Mouse (Mus musculus): ENCODE results near the gene Wfdc1. TPM values are rescaled to one million over a fixed set of nuclear protein-coding genes. Genes with fewer than 3 reads are reported as not detected.
A peak's percentile ranks its signal among the peaks of the same experiment; 100 is the strongest.

The Wfdc1 gene
- polyA plus RNA-seq (2014; fragmentation: Nextera tagmentation; extraction: Ambion mirVana): 5.7 and 14.3 TPM in 2 replicates

DNA sequence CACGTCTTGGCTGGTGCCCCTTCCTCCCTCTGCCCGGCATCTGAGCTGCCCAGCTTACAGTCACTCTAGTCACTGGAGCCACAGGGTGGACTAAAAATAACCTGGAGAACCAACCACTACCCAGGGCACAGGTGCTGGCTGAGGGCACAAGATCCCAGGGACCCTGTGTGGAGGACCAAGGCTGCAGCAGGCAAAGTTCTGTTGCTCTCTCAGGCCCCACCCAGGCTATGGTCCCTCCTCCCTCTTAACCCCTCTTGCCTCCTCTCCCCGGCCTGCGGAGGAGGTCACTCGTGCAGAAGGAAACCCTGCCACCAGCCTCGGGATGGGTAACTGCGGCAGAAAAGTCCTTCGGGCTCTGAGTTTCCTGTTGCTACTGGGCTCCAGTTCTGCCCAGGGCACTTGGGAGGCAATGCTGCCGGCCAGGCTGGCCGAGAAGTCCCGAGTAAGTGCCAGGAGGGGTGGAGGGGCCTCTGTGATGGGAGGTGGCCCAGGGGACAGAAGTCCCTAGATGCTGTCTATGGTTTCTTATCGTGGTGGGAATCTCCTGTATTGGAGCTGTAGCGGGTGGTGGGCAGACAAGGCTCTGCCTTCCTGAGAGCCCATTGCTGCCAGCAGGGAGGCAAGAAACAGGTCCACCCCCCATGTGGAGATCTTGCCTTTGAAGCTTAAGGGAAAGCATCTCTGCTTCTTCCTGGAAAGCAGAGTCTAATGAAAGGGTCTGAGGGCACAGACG is at the start of gene Wfdc1:
Gene Wfdc1, plus strand, starts transcription at position 147 of the 733 bp plus-strand sequence.
- Histone ChIP-seq H3K27me3 (ENCODE audit: control insufficient read depth, insufficient read depth, low read length) (no peaks in the 10 kb centered on the region), H3K4me1 (ENCODE audit: control insufficient read depth, insufficient read depth, low read length) (no peaks in the 10 kb centered on the region; the same call in 1 of the 2 replicates), H3K36me3 (replicated peaks; ENCODE audit: control insufficient read depth, insufficient read depth, low read depth, low read length) (no peaks in the 10 kb centered on the region), H3K9me3 (replicated peaks; ENCODE audit: control insufficient read depth, low read length) (no peaks in the 10 kb centered on the region), H3K4me2 (ENCODE audit: low read depth, low read length) (no peak within 1 kb of the TSS), H3K4me3 (ENCODE audit: low read depth, low read length) (no peak within 1 kb of the TSS), H3K27ac (replicated peaks; ENCODE audit: low read depth, low read length) (no peak within 1 kb of the TSS), H3K9ac (replicated peaks; ENCODE audit: low read length) (no peak within 1 kb of the TSS)
- 16% methylated on average over 14 of the region's 14 CpGs for WGBS
- no peak for ATAC-seq (replicated peaks; ENCODE audit: insufficient number of reproducible peaks, low FRiP score, low TSS enrichment, low read depth)
- no peak for DNase-seq (ENCODE audit: low spot score)

DNA sequence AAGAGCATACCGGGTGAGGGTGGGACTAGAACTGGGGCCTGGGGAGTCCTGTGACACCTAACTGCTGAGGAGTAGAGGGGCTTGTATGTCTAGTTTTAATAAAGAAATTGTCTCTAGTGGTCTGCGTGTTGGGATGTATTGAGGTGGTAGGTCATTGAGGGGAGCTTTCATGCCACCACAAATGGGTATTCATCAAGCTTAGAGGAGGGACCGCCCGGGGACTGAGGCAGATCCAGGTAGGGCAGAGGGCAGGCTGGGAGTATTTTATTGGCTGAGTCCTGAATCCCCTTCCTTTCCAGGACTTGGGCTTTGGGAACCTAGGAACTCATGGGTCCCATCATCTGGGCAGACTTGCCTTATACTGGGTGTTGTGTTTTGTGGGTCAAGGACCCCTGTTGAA is 49.4 kb upstream of the Wfdc1 start:
- ATAC-seq (replicated peaks; ENCODE audit: insufficient number of reproducible peaks, low FRiP score, low TSS enrichment, low read depth) (no peak), DNase-seq (ENCODE audit: low spot score) (no peak)
- Histone ChIP-seq H3K27me3 (ENCODE audit: control insufficient read depth, insufficient read depth, low read length) (no peaks in the 10 kb centered on the region), H3K4me2 (ENCODE audit: low read depth, low read length) (no peak overlapping the region), H3K27ac (replicated peaks; ENCODE audit: low read depth, low read length) (no peak overlapping the region), H3K9me3 (replicated peaks; ENCODE audit: control insufficient read depth, low read length) (no peaks in the 10 kb centered on the region), H3K36me3 (replicated peaks; ENCODE audit: control insufficient read depth, insufficient read depth, low read depth, low read length) (no peaks in the 10 kb centered on the region), H3K9ac (replicated peaks; ENCODE audit: low read length) (no peak overlapping the region), H3K4me3 (ENCODE audit: low read depth, low read length) (no peak overlapping the region), H3K4me1 (ENCODE audit: control insufficient read depth, insufficient read depth, low read length) (no peaks in the 10 kb centered on the region)
- 88% methylated on average over 4 of the region's 4 CpGs for WGBS

DNA sequence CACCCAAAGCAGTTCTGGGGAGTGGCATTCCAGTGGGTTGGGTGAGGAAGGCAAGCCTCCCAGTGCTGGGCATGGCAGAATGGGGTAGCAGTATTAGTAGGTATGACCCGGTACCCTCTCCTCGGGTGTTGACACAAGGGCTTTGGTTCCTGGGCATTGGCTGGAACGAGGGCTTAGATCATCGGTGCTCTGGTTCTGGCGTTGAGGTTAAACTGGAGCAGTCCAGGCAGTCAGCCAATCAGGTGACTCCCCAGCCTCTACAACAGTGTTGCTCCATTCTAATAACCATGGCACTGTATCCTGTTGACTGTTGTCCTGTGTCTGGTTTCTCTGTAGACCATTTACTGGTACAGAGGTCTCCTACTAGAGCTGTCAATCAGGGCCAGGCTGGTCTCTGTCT is 48.6 kb upstream of the Wfdc1 start:
- no peak for DNase-seq (ENCODE audit: low spot score)
- WGBS: 83% methylated on average over 5 of the region's 5 CpGs

DNA sequence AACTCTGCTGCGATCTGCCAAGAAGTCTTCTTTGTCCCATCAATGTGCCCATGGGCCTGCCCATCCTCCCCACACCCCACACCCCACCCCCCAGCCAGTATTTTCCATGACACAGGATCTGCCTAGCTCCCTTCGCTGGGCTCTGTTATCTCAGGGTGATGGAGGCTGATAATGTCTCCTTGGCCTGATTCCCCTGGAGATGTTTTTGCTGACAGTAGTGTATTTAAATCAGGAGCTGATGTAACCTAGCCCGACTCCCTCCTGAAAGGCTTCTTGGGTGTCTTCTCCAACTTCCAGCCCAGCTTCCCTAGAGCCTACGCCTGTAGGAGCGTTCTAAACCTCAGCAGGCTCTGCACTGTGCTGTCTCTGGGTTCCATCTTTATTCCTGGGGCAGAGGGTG is 47.3 kb upstream of the Wfdc1 start:
- H3K9ac ChIP-seq (replicated peaks; ENCODE audit: low read length): no peak overlapping the region
- no peak overlapping the region for H3K27ac ChIP-seq (replicated peaks; ENCODE audit: low read depth, low read length)
- no peaks in the 10 kb centered on the region for H3K36me3 ChIP-seq (replicated peaks; ENCODE audit: control insufficient read depth, insufficient read depth, low read depth, low read length)
- 66% methylated on average over 5 of the region's 5 CpGs for WGBS
- H3K4me3 ChIP-seq (ENCODE audit: low read depth, low read length): no peak overlapping the region
- no peak overlapping the region for H3K4me2 ChIP-seq (ENCODE audit: low read depth, low read length)
- no peak for ATAC-seq (replicated peaks; ENCODE audit: insufficient number of reproducible peaks, low FRiP score, low TSS enrichment, low read depth)
- no peaks in the 10 kb centered on the region for H3K4me1 ChIP-seq (ENCODE audit: control insufficient read depth, insufficient read depth, low read length)
- DNase-seq (ENCODE audit: low spot score): no peak
- no peaks in the 10 kb centered on the region for H3K9me3 ChIP-seq (replicated peaks; ENCODE audit: control insufficient read depth, low read length)
- no peaks in the 10 kb centered on the region for H3K27me3 ChIP-seq (ENCODE audit: control insufficient read depth, insufficient read depth, low read length)

More for the DNA sequence above, 48.6 kb upstream of the Wfdc1 start:
- no peak for ATAC-seq (replicated peaks; ENCODE audit: insufficient number of reproducible peaks, low FRiP score, low TSS enrichment, low read depth)
- H3K36me3 ChIP-seq (replicated peaks; ENCODE audit: control insufficient read depth, insufficient read depth, low read depth, low read length): no peaks in the 10 kb centered on the region
- no peaks in the 10 kb centered on the region for H3K9me3 ChIP-seq (replicated peaks; ENCODE audit: control insufficient read depth, low read length)
- no peaks in the 10 kb centered on the region for H3K27me3 ChIP-seq (ENCODE audit: control insufficient read depth, insufficient read depth, low read length)
- no peak overlapping the region for H3K9ac ChIP-seq (replicated peaks; ENCODE audit: low read length)
- no peak overlapping the region for H3K27ac ChIP-seq (replicated peaks; ENCODE audit: low read depth, low read length)
- no peaks in the 10 kb centered on the region for H3K4me1 ChIP-seq (ENCODE audit: control insufficient read depth, insufficient read depth, low read length)
- H3K4me3 ChIP-seq (ENCODE audit: low read depth, low read length): no peak overlapping the region
- no peak overlapping the region for H3K4me2 ChIP-seq (ENCODE audit: low read depth, low read length)

DNA sequence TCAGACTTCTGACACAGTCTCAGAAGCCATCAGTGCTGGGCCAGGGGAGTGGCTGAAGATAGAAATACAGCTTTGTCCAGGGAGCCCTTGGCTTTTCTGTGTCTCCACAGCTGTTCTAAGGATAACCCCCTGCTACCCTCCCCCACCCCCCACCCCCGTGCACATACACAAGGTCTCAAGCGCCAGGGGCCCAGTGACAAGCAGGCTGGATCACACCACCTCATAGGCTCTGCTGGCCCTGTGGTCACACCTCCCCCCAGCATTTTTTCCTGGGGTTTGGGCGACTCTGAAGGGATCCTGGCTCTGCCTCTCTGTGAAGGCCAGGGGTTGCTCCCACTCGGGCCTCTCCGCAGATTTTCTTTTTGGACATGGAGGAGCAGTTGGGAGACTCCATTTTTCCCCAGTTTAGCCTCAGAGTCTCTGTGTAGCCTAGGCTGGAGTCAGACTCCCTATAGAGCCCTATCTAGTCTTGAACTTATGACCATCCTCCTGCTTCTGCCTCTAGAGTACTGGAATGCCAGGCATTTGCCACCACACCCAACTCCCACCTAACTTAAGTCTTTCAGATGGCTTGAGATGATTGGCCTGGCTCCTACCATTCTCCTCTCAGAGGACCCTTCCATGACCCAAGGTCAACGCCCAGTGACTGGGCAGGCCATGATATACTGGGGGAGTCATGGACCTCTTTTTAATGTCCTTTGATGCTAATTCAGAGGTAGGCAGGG is 45.9 kb upstream of the Wfdc1 start:
- DNase-seq (ENCODE audit: low spot score) (no peak), ATAC-seq (replicated peaks; ENCODE audit: insufficient number of reproducible peaks, low FRiP score, low TSS enrichment, low read depth) (no peak)
- no peak overlapping the region for H3K9ac ChIP-seq (replicated peaks; ENCODE audit: low read length)
- no peaks in the 10 kb centered on the region for H3K36me3 ChIP-seq (replicated peaks; ENCODE audit: control insufficient read depth, insufficient read depth, low read depth, low read length)
- H3K4me3 ChIP-seq (ENCODE audit: low read depth, low read length): no peak overlapping the region
- no peak overlapping the region for H3K4me2 ChIP-seq (ENCODE audit: low read depth, low read length)
- no peak overlapping the region for H3K27ac ChIP-seq (replicated peaks; ENCODE audit: low read depth, low read length)
- no peaks in the 10 kb centered on the region for H3K9me3 ChIP-seq (replicated peaks; ENCODE audit: control insufficient read depth, low read length)
- H3K27me3 ChIP-seq (ENCODE audit: control insufficient read depth, insufficient read depth, low read length): no peaks in the 10 kb centered on the region
- no peaks in the 10 kb centered on the region for H3K4me1 ChIP-seq (ENCODE audit: control insufficient read depth, insufficient read depth, low read length)
- 68% methylated on average over 6 of the region's 6 CpGs for WGBS

DNA sequence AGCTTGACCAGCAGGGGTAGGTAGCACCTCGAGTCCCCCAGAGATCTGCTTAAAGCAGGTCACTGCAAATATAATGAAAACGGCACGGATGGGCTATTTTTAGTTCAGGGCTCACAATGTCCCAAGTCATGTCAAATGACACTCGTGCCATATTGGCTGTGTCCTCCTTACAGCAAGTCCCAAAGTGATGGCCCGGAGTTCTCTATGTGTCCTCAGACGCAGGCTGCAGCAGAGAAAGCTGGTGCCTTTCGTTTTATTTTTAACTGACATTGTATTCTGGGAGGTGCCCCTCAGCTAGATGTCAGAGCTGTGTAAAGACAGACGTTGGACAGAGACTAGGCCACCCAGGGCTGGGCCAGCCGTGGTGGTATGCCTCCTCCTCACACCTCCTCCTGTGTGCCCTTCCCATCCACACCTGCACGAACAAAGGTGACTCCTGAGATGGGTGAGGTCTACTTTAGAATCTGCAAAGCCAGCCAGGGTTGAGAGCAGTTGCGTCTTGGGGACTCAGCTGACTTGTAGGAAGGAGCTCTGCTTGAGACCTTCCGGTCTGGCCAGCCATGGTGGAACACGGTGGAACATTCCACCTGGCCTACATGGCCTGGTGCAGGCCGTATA is 45.2 kb upstream of the Wfdc1 start:
- H3K4me2 ChIP-seq (ENCODE audit: low read depth, low read length): no peak overlapping the region
- H3K27ac ChIP-seq (replicated peaks; ENCODE audit: low read depth, low read length): no peak overlapping the region
- WGBS: 87% methylated on average over 14 of the region's 14 CpGs
- no peaks in the 10 kb centered on the region for H3K4me1 ChIP-seq (ENCODE audit: control insufficient read depth, insufficient read depth, low read length)
- H3K9me3 ChIP-seq (replicated peaks; ENCODE audit: control insufficient read depth, low read length): no peaks in the 10 kb centered on the region
- DNase-seq (ENCODE audit: low spot score) (no peak), ATAC-seq (replicated peaks; ENCODE audit: insufficient number of reproducible peaks, low FRiP score, low TSS enrichment, low read depth) (no peak)
- no peaks in the 10 kb centered on the region for H3K27me3 ChIP-seq (ENCODE audit: control insufficient read depth, insufficient read depth, low read length)
- H3K9ac ChIP-seq (replicated peaks; ENCODE audit: low read length): no peak overlapping the region
- no peak overlapping the region for H3K4me3 ChIP-seq (ENCODE audit: low read depth, low read length)
- no peaks in the 10 kb centered on the region for H3K36me3 ChIP-seq (replicated peaks; ENCODE audit: control insufficient read depth, insufficient read depth, low read depth, low read length)

DNA sequence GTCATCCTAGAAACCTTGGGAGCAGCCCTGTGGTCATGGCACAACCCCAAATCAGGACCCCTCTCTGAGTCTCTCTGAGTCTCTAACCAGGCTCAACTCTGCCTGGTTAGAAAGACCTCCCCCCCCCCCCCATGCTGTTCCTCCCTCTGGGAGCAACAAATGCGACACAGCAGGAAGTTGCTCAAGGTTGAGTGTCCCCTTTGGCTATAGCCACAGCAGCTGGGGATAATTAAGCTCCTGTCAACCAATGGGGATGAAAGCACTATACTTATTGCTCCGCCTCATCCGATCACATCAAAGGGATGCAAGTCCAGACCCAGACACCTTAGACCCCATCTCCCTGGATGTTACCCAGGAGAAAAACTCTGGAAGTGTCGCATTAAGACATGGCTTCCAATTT is 43.6 kb upstream of the Wfdc1 start:
- no peak overlapping the region for H3K4me3 ChIP-seq (ENCODE audit: low read depth, low read length)
- H3K9ac ChIP-seq (replicated peaks; ENCODE audit: low read length): no peak overlapping the region
- DNase-seq (ENCODE audit: low spot score) (peak; percentile 47), ATAC-seq (replicated peaks; ENCODE audit: insufficient number of reproducible peaks, low FRiP score, low TSS enrichment, low read depth) (no peak)
- H3K27me3 ChIP-seq (ENCODE audit: control insufficient read depth, insufficient read depth, low read length): no peaks in the 10 kb centered on the region
- H3K9me3 ChIP-seq (replicated peaks; ENCODE audit: control insufficient read depth, low read length): no peaks in the 10 kb centered on the region
- no peaks in the 10 kb centered on the region for H3K4me1 ChIP-seq (ENCODE audit: control insufficient read depth, insufficient read depth, low read length)
- 38% methylated on average over 4 of the region's 4 CpGs for WGBS
- no peaks in the 10 kb centered on the region for H3K36me3 ChIP-seq (replicated peaks; ENCODE audit: control insufficient read depth, insufficient read depth, low read depth, low read length)
- no peak overlapping the region for H3K4me2 ChIP-seq (ENCODE audit: low read depth, low read length)
- no peak overlapping the region for H3K27ac ChIP-seq (replicated peaks; ENCODE audit: low read depth, low read length)

DNA sequence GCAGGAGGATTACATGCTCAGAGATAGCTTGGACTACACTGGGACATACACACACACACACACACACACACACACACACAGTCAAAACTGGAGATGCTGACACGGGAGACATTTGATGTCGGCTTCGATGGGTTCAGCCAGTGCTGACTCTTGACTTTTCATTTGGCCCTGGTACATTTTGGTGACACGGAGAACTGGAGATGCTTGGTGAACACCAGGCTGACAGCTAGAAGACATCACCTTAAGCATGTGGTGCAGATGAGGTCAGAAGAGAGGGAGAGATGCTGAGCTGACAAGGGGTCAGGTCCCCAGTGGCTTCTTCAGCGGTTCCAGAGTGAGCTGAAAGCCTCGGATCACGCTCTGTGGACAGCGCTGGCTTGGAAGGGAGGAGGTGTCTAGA is 43.1 kb upstream of the Wfdc1 start:
- ATAC-seq (replicated peaks; ENCODE audit: insufficient number of reproducible peaks, low FRiP score, low TSS enrichment, low read depth) (no peak), DNase-seq (ENCODE audit: low spot score) (no peak)
- Histone ChIP-seq H3K27ac (replicated peaks; ENCODE audit: low read depth, low read length) (no peak overlapping the region), H3K27me3 (ENCODE audit: control insufficient read depth, insufficient read depth, low read length) (no peaks in the 10 kb centered on the region), H3K4me2 (ENCODE audit: low read depth, low read length) (no peak overlapping the region), H3K36me3 (replicated peaks; ENCODE audit: control insufficient read depth, insufficient read depth, low read depth, low read length) (no peaks in the 10 kb centered on the region), H3K4me3 (ENCODE audit: low read depth, low read length) (no peak overlapping the region), H3K9me3 (replicated peaks; ENCODE audit: control insufficient read depth, low read length) (no peaks in the 10 kb centered on the region), H3K4me1 (ENCODE audit: control insufficient read depth, insufficient read depth, low read length) (no peaks in the 10 kb centered on the region), H3K9ac (replicated peaks; ENCODE audit: low read length) (no peak overlapping the region)
- WGBS: 76% methylated on average over 8 of the region's 8 CpGs

Data from embryonic facial prominence, embryonic 11.5 days (tissue).